Mouse (Mus musculus) liver, adult 2 months (tissue): ENCODE measurements around the gene Mrps18b. TPM values are rescaled to one million over a fixed set of nuclear protein-coding genes. Genes with fewer than 3 reads are reported as not detected.
A peak's percentile ranks its signal among the peaks of the same experiment; 100 is the strongest.

Experiments used
- DNase-seq: peaks from one replicate; pipeline ENCODE4 v3.0.0-alpha.2; 2011; ENCODE audit warnings: low read depth, low spot score; ENCODE audit errors: extremely low read depth
- H3K27ac ChIP-seq: fragments of 200-500 bp; replicated peaks from 2 replicates; pipeline ENCODE4 v1.5.1; 2012; ENCODE audit warnings: low read depth, mild to moderate bottlenecking, control low read depth, inconsistent platforms, low read length; ENCODE audit not compliant: insufficient read depth
- H3K27me3 ChIP-seq: fragments of 200-500 bp; 2 replicates; pipeline ENCODE4 v1.6.1; 2012; ENCODE audit warnings: mild to moderate bottlenecking, moderate library complexity, low read length, inconsistent platforms; ENCODE audit not compliant: control insufficient read depth, insufficient read depth
- H3K36me3 ChIP-seq: fragments of 200-500 bp; 2 replicates; pipeline ENCODE4 v1.6.1; 2012; ENCODE audit warnings: low read length, inconsistent platforms; ENCODE audit not compliant: control insufficient read depth, insufficient read depth
- H3K4me1 ChIP-seq: fragments of 200-500 bp; 2 replicates; pipeline ENCODE4 v1.6.1; 2011; ENCODE audit warnings: low read length; ENCODE audit not compliant: control insufficient read depth, insufficient read depth
- H3K4me3 ChIP-seq: fragments of 200-500 bp; 2 replicates; pipeline ENCODE4 v1.5.1; 2011; ENCODE audit warnings: low read depth, mild to moderate bottlenecking, control low read depth, low read length, moderate library complexity; ENCODE audit not compliant: insufficient read depth
- H3K79me2 ChIP-seq: fragments of 200-500 bp; 2 replicates; pipeline ENCODE4 v1.6.1; 2012; ENCODE audit warnings: inconsistent platforms, mild to moderate bottlenecking, low read length, moderate library complexity; ENCODE audit not compliant: control insufficient read depth, insufficient read depth
- H3K9ac ChIP-seq: fragments of 200-500 bp; 2 replicates; pipeline ENCODE4 v1.6.1; 2012; ENCODE audit warnings: low read depth, mild to moderate bottlenecking, control low read depth, inconsistent platforms, low read length
- CTCF ChIP-seq: fragments of 200-500 bp; IDR thresholded peaks from 2 replicates; pipeline ENCODE4 v1.5.1; 2011; ENCODE audit warnings: low read depth, low read length, control low read depth
- POLR2A ChIP-seq: fragments of 200-500 bp; IDR thresholded peaks from 2 replicates; pipeline ENCODE4 v1.6.1; 2011; ENCODE audit warnings: low read length, control low read depth; ENCODE audit not compliant: insufficient read depth; ENCODE audit errors: extremely low read depth
- WGBS: fragments of 180-500 bp; shearing (Covaris S2); methylation state at CpG from one replicate; pipeline ENCODE4 v1.1.7; 2018; 5-methylcytosine and 5-hydroxymethylcytosine counted together
- polyA plus RNA-seq: library from polyadenylated mRNA; depleted of rRNA; stranded (reverse); fragments of >200 nt; gene quantifications from 2 replicates; pipeline ENCODE4 v1.2.3, GENCODE M21; 2012
- total RNA-seq: library from RNA; depleted of rRNA; stranded (reverse); fragments of >200 nt; gene quantifications from 2 replicates; pipeline ENCODE4 v1.2.3, GENCODE M21; 2014

Gene Mrps18b
- total and polyA plus RNA-seq, 2 experiments = 41.1 to 106 TPM

- H3K4me3 ChIP-seq = peak overlapping the region; percentile 95
- H3K27me3 ChIP-seq = no peaks in the 10 kb centered on the region
- DNase-seq = no peak
- peaks cover 10% of the 10 kb centered on the region; the same call in 1 of the 2 replicates for H3K4me1 ChIP-seq
- H3K36me3 ChIP-seq = peaks cover 18% of the 10 kb centered on the region
- H3K27ac ChIP-seq = peak overlapping the region; percentile 98
- H3K9ac ChIP-seq = peak overlapping the region; percentile 96
- 0% methylated on average over 8 of the region's 8 CpGs for WGBS
- TF ChIP-seq POLR2A (no peak), CTCF (no peak)
- peaks cover 10% of the 10 kb centered on the region for H3K79me2 ChIP-seq
Observed at GRCm38 (mm10) chr17:35917143-35917462, 914 bp upstream of the Mrps18b start.

DNA sequence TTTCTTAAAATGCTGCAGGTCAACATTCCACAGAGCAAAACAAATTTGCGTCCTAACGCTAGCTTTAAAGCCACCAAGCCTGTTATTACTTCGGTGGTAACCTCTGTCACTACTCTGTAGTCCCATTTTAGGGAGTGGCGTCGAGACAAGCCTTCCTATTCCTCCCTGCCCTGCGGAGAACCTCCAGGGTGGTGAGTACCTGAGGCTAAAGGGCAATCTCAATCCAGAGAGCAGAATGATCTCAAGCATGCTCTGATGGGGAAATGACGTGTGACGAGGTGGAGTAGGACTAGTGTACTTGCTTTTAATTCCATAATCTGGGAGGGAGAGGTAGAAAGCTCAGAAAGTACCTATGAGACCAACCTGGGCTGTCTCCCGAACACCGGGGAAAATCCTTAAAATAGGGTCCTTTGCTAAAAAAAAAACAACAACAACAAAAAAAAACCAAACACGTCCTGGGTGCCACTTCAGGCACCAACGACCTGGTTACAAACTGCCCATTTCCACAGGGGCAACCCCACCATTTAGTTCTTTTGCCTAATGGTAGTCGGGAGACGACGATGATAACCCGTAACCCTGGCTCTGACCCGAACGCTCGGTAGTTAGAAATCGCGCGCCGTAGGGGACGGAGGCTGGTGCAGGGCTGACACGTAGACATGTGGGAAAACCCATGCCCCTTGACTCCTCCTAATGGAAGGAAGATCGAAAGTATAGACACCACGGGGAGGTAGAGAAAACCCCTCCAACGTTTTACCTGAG is 472 bp downstream of the Mrps18b start:
- TF ChIP-seq POLR2A (no peak), CTCF (no peak)
- peaks cover 10% of the 10 kb centered on the region; the same call in 1 of the 2 replicates for H3K4me1 ChIP-seq
- peak overlapping the region; percentile 59 for H3K27ac ChIP-seq
- no peaks in the 10 kb centered on the region for H3K27me3 ChIP-seq
- peak overlapping the region; percentile 72 for H3K9ac ChIP-seq
- peaks cover 10% of the 10 kb centered on the region for H3K79me2 ChIP-seq
- H3K36me3 ChIP-seq = peaks cover 21% of the 10 kb centered on the region
- WGBS = 0% methylated on average over 28 of the region's 28 CpGs
- peak; percentile 82 for DNase-seq
- peak overlapping the region; percentile 68 for H3K4me3 ChIP-seq

DNA sequence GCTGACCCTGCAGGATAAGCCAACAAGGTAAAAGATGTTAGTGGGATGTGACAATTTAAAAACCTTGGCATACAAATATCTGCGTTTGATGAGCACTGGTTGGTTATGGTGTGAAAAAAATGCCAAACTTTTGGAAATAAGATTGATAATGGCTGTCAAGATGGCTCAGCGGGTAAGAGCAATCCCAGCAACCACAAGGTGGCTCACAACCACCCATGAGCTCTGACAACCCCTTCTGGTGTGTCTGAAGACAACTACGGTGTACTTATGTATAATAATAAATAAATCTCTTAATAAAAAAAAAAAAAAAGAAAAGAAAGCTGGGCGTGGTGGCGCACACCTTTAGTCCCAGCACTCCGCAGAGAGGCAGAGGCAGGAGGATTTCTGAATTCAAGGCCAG is 1.2 kb downstream of the Mrps18b start:
- no peak for TF ChIP-seq CTCF
- no peak for TF ChIP-seq POLR2A
- Histone ChIP-seq H3K79me2 (peaks cover 10% of the 10 kb centered on the region), H3K36me3 (peaks cover 21% of the 10 kb centered on the region), H3K27me3 (no peaks in the 10 kb centered on the region), H3K4me1 (peaks cover 10% of the 10 kb centered on the region), H3K27ac (peak overlapping the region; percentile 59; the same call in 1 of the 2 replicates), H3K9ac (no peak overlapping the region), H3K4me3 (no peak overlapping the region; the same call in 1 of the 2 replicates)
- WGBS = 77% methylated on average over 6 of the region's 6 CpGs
- no peak for DNase-seq

DNA sequence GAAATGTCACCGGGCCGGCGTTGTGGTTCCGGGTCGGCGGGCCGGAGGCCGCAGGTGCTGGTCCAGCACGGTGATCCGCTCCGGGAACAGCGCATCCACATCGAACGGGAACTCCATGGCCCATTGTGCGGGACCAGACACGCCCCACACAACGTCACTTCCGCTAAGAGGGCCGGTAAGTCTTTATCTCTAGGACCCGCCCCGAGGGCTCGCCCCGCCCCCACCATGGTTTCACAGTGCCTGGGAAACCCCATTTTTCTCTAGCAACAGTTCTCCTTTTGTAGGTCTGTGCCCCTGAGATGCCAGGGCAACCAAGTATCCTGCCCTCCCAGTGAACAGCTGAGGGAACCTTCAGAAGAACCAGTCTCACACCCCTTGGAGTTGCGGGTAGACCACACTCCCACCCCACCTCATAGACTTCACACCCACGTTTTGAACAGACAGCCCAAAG is 6.2 kb downstream of the Mrps18b start, which contains the start of gene Atat1:
Gene Atat1, minus strand, starts transcription at position 157 of the 451 bp plus-strand sequence.
- H3K9ac ChIP-seq = peak within 1 kb of the TSS; percentile 53
- no peaks in the 10 kb centered on the region for H3K27me3 ChIP-seq
- peaks cover 18% of the 10 kb centered on the region for H3K36me3 ChIP-seq
- H3K27ac ChIP-seq = peak within 1 kb of the TSS; percentile 84
- peaks cover 10% of the 10 kb centered on the region for H3K79me2 ChIP-seq
- 3% methylated on average over 25 of the region's 25 CpGs for WGBS
- no peak for TF ChIP-seq CTCF
- TF ChIP-seq POLR2A = 0 out of 2 replicates have a peak, but pooled peaks have one; percentile 29
- H3K4me3 ChIP-seq = peak within 1 kb of the TSS; percentile 52
- H3K4me1 ChIP-seq = peaks cover 4% of the 10 kb centered on the region
- DNase-seq = no peak

DNA sequence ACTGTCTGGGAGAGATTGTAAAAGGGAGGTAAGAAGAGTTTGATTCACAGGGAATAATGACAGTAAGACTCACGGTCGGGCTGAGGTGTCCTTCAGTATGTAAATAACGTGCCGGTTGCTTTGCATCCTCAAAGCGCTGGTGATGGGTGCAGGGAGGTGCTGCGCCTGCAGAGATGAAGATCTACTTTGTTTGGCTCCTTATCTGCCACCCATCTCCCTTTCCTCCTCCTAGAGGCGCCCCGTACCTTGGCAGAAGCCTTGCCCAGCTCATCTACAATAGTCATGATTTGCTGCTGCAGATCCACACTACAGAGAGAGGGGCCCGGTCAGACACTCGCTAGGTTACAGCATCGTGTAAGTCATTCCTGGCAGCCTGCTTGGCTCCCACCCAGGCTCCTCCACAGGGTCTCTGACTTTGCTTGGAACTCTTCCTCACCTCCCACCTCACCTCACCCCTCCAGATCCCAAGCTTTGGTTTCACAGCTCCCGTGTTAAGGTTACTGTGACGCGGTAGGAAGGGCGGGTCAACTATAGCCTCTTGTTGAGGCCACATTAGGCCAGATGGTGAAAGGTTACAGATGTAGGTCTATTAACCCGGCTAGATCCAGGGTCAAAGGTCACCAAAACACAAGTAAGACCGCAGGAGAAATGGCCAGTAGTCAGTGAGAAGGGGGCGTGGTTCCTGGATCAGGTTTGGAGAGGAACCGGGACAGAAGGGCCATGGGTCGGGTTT is 6.8 kb downstream of the Mrps18b start:
- peaks cover 18% of the 10 kb centered on the region for H3K36me3 ChIP-seq
- TF ChIP-seq POLR2A = no peak
- TF ChIP-seq CTCF = no peak
- H3K9ac ChIP-seq = peak overlapping the region; percentile 51
- H3K27ac ChIP-seq = peak overlapping the region; percentile 84
- H3K4me1 ChIP-seq = peaks cover 4% of the 10 kb centered on the region
- H3K79me2 ChIP-seq = peaks cover 5% of the 10 kb centered on the region
- 9% methylated on average over 20 of the region's 20 CpGs for WGBS
- H3K27me3 ChIP-seq = no peaks in the 10 kb centered on the region
- peak overlapping the region; percentile 52 for H3K4me3 ChIP-seq
- DNase-seq = peak; percentile 97

DNA sequence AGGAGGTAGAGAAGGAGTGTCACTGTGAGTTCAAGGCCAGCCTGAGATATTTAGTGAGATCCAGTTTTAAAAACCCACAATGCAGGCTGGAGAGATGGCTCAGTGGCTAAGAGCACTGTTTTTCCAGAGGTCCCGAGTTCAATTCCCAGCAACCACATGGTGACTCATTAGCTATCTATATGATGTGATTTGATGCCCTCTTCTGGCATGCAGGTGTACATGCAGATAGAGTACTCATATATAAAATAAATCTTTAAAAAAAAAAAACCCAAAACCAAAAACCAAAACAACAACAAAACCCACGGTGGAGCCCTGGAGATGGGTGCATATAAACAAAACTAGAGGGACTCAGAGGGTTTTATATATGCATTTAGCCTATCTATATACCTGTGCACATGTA is 8.6 kb downstream of the Mrps18b start:
- 73% methylated on average over 2 of the region's 2 CpGs for WGBS
- H3K27ac ChIP-seq = no peak overlapping the region
- no peak overlapping the region for H3K4me3 ChIP-seq
- H3K4me1 ChIP-seq = peaks cover 4% of the 10 kb centered on the region
- H3K27me3 ChIP-seq = no peaks in the 10 kb centered on the region
- H3K79me2 ChIP-seq = no peaks in the 10 kb centered on the region
- DNase-seq = no peak
- TF ChIP-seq CTCF (0 out of 2 replicates have a peak, but pooled peaks have one; percentile 4), POLR2A (no peak)
- H3K36me3 ChIP-seq = peaks cover 10% of the 10 kb centered on the region
- H3K9ac ChIP-seq = no peak overlapping the region
